Mouse (Mus musculus) heart, embryonic 14.5 days (tissue): Measurements from ENCODE around the gene Tmem237. TPM values are rescaled to one million over a fixed set of nuclear protein-coding genes. Genes with fewer than 3 reads are reported as not detected.

ENCODE experiments used
- ATAC-seq: fragments of 200-750 bp; cut with Nextera tagmentation; 2 replicates; pipeline ENCODE4 v1.8.0; 2017; ENCODE audit warnings: low read depth, moderate TSS enrichment; ENCODE audit not compliant: insufficient number of reproducible peaks, insufficient read depth, low FRiP score
- H3K27ac ChIP-seq, 2 experiments: fragments of 200-500 bp in 1 of 2; fragments of 300-500 bp in 1 of 2; sonication (generic) in 1 of 2; replicated peaks in 1 of 2; 2 replicates each; pipeline ENCODE4 v1.5.1; 2012 to 2014; ENCODE audit warnings: low read depth in 2 of 2, low read length in 2 of 2, control low read depth in 1 of 2, mild to moderate bottlenecking in 1 of 2, mixed read lengths in 1 of 2; ENCODE audit not compliant: control insufficient read depth in 1 of 2, insufficient read depth in 1 of 2
- H3K27me3 ChIP-seq: fragments of 300-500 bp; sonication (generic); 2 replicates; pipeline ENCODE4 v1.6.1; 2014; ENCODE audit warnings: mild to moderate bottlenecking, low read length, control low read depth; ENCODE audit not compliant: control insufficient read depth, insufficient read depth
- H3K36me3 ChIP-seq: fragments of 300-500 bp; sonication (generic); 2 replicates; pipeline ENCODE4 v1.6.1; 2014; ENCODE audit warnings: mild to moderate bottlenecking, control low read depth, low read length, mixed read lengths; ENCODE audit not compliant: control insufficient read depth, insufficient read depth
- H3K4me1 ChIP-seq, 2 experiments: fragments of 200-500 bp in 1 of 2; fragments of 300-500 bp in 1 of 2; sonication (generic) in 1 of 2; 2 replicates each; pipeline ENCODE4 v1.6.1; 2012 to 2014; ENCODE audit warnings: low read length in 2 of 2, control low read depth in 1 of 2, mixed read lengths in 1 of 2; ENCODE audit not compliant: control insufficient read depth in 2 of 2, insufficient read depth in 2 of 2
- H3K4me2 ChIP-seq: fragments of 300-500 bp; sonication (generic); 2 replicates; pipeline ENCODE4 v1.6.1; 2014; ENCODE audit warnings: mild to moderate bottlenecking, low read length
- H3K4me3 ChIP-seq, 2 experiments: fragments of 200-500 bp in 1 of 2; fragments of 300-500 bp in 1 of 2; sonication (generic) in 1 of 2; 2 replicates each; pipeline ENCODE4 v1.5.1; 2012 to 2014; ENCODE audit warnings: low read length in 2 of 2, mild to moderate bottlenecking in 2 of 2, control low read depth in 1 of 2, low read depth in 1 of 2, moderate library complexity in 1 of 2; ENCODE audit not compliant: control insufficient read depth in 1 of 2, insufficient read depth in 1 of 2
- H3K9ac ChIP-seq: fragments of 300-500 bp; sonication (generic); 2 replicates; pipeline ENCODE4 v1.6.1; 2014; ENCODE audit warnings: mild to moderate bottlenecking, low read length
- H3K9me3 ChIP-seq: fragments of 300-500 bp; sonication (generic); 2 replicates; pipeline ENCODE4 v1.6.1; 2016; ENCODE audit warnings: low read length, control low read depth; ENCODE audit not compliant: control insufficient read depth
- WGBS: fragments of 180-500 bp; shearing (Covaris S2); extraction: QIAGEN DNeasy Blood & Tissue Kit; methylation state at CpG from one replicate; pipeline ENCODE4 v1.1.7; 2014; 5-methylcytosine and 5-hydroxymethylcytosine counted together
- polyA plus RNA-seq: library from polyadenylated mRNA; unstranded; fragments of >200 nt; fragmentation: Nextera tagmentation; extraction: Ambion mirVana; gene quantifications from 2 replicates; pipeline ENCODE4 v1.2.1, GENCODE M21; 2014

The Tmem237 gene
- polyA plus RNA-seq, 1 experiment from 2014 or later = 15.9 TPM

DNA sequence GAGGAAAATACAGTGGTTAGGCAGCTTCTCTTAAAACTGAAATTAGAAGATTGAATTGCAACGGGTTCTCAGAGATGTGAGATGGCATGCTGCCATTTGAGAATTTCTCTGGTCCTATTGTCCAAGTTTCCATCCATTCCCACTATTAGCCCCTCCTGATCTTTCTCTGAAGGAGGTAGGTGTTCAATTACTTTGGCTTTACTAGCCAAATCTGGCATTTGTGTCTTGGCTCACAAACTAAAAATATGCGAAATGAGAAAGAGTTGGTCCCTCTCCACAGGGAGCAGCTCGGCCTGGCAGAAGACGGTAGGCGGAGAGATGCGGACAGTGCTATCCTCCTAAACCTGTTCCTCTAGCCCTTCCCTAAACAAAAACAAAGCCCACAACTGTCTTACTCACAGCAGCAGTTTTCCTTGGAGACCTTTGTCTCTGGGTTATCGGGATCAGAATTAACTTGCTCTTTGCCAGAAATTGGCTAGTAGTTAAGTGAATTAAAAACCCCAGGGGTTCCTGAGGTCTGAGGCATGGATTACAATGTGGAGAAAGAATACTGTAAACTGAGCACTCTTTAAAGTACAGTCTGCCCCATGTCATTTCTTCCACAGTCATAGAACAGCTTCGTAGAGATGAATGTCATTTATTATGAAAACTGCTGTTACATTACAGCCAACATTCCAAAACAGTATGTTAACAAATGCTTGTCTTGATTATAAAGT, 42.3 kb upstream of the Tmem237 start:
- no peak overlapping the region for H3K4me3 ChIP-seq
- H3K36me3 ChIP-seq = peaks cover 28% of the 10 kb centered on the region
- 70% methylated on average over 8 of the region's 8 CpGs for WGBS
- no peak overlapping the region for H3K9ac ChIP-seq
- H3K27ac ChIP-seq = no peak overlapping the region
- ATAC-seq = no peak
- no peak overlapping the region for H3K4me2 ChIP-seq
- H3K4me1 ChIP-seq = no peaks in the 10 kb centered on the region
- no peaks in the 10 kb centered on the region for H3K27me3 ChIP-seq
- H3K9me3 ChIP-seq = no peaks in the 10 kb centered on the region

DNA sequence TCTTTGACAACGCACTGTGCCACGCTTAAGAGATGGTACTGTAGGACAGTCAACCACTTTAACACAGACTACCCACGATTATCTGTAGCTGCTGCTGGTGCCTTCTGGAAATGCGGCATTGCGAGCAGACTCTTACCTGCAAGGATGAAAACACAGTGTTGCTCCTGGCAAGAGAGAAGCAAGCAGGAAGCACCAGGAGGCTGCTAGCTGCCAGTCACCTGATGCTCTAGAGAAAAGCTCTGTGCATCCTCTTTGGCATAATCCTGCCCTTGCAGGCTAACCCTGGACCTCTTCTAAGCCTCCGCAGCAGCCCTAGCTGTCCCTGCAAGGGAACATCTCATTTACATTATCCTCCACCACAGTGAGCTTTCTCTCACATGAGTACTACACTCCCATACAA, 41.2 kb upstream of the Tmem237 start:
- Histone ChIP-seq H3K4me3 (no peak overlapping the region), H3K27ac (no peak overlapping the region), H3K9me3 (no peaks in the 10 kb centered on the region), H3K4me2 (no peak overlapping the region), H3K9ac (no peak overlapping the region), H3K36me3 (peaks cover 20% of the 10 kb centered on the region), H3K27me3 (no peaks in the 10 kb centered on the region), H3K4me1 (no peaks in the 10 kb centered on the region)
- no peak for ATAC-seq
- WGBS = 84% methylated on average over 6 of the region's 6 CpGs

DNA sequence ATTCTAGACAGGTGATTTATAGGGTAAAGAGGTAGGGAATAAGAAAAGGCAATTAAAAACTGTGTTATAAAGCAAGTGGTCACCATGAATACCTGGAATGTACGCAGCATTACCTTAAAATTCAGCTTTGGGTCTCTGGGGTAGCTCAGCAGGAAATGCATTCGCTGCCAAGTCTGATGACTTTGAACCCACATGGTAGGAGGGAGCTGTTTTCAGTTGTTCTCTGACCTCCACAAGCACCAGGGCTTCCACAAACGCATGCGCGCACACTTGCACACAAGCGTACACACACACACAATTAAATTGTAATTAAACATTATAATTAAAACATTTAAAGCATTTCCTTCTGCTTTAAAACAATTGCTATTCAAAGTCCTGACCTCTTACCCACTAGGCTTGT, 40.7 kb upstream of the Tmem237 start:
- Histone ChIP-seq H3K4me3 (no peak overlapping the region), H3K27ac (no peak overlapping the region), H3K4me2 (no peak overlapping the region), H3K9ac (no peak overlapping the region), H3K4me1 (no peaks in the 10 kb centered on the region), H3K36me3 (peaks cover 20% of the 10 kb centered on the region), H3K9me3 (no peaks in the 10 kb centered on the region), H3K27me3 (no peaks in the 10 kb centered on the region)
- WGBS = 89% methylated on average over 6 of the region's 6 CpGs
- no peak for ATAC-seq

DNA sequence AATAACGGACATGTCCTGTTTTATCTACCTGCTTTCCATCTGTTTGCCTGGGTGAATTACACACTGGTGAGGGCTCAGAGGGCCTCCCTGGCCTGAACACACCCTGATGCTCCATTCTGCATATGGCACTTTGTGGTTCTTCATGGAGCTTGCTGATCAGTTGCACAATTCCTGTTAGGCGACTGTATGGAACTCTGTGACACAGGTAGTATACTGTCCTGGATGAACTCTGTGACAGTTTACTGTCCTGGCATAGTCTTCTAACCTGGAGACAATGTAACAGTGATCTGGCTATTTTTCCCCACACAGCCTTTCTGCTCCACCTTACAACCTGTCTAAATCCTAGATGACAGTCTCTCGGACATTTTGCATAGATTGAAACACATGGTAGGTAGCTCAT, 38.9 kb upstream of the Tmem237 start:
- ATAC-seq = no peak
- Histone ChIP-seq H3K36me3 (peaks cover 17% of the 10 kb centered on the region), H3K4me2 (no peak overlapping the region), H3K4me1 (no peaks in the 10 kb centered on the region), H3K9ac (no peak overlapping the region), H3K9me3 (no peaks in the 10 kb centered on the region), H3K27ac (no peak overlapping the region), H3K27me3 (no peaks in the 10 kb centered on the region), H3K4me3 (no peak overlapping the region)
- WGBS = 82% methylated on average over 3 of the region's 3 CpGs

DNA sequence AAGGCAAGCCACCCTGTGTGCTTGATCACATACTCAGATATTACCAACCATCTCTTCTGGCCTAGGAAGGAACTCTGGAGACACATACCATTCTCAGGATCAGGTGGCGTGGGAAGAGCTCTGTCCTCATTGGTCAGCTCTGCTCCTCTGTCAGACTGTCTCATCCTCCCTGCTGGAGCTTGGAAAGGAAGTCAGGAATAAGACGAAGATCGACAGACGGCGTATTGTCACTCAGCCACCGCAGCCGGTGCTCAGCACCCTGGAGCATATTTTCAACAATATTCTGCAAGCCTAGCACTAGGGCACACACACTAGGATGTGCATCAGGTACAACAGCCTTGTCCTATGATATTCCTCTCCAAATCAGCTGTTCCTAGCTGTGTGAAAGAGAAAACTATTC, 38.3 kb upstream of the Tmem237 start:
- H3K4me1 ChIP-seq = no peaks in the 10 kb centered on the region
- no peak overlapping the region for H3K9ac ChIP-seq
- no peak overlapping the region for H3K4me2 ChIP-seq
- no peak for ATAC-seq
- H3K36me3 ChIP-seq = peaks cover 11% of the 10 kb centered on the region
- WGBS = 81% methylated on average over 7 of the region's 7 CpGs
- no peaks in the 10 kb centered on the region for H3K9me3 ChIP-seq
- no peak overlapping the region for H3K4me3 ChIP-seq
- no peaks in the 10 kb centered on the region for H3K27me3 ChIP-seq
- no peak overlapping the region for H3K27ac ChIP-seq

GRCm38 (mm10) chr1:59157846-59158245, 37.6 kb upstream of the Tmem237 start:
- no peaks in the 10 kb centered on the region for H3K4me1 ChIP-seq
- H3K4me2 ChIP-seq = no peak overlapping the region
- WGBS = 87% methylated on average over 4 of the region's 4 CpGs
- H3K9me3 ChIP-seq = no peaks in the 10 kb centered on the region
- no peak overlapping the region for H3K4me3 ChIP-seq
- H3K9ac ChIP-seq = no peak overlapping the region
- ATAC-seq = no peak
- no peak overlapping the region for H3K27ac ChIP-seq
- no peaks in the 10 kb centered on the region for H3K27me3 ChIP-seq
- peaks cover 5% of the 10 kb centered on the region for H3K36me3 ChIP-seq

- H3K36me3 ChIP-seq = no peaks in the 10 kb centered on the region
- H3K4me1 ChIP-seq = no peaks in the 10 kb centered on the region
- WGBS = 78% methylated on average over 4 of the region's 4 CpGs
- H3K4me2 ChIP-seq = no peak overlapping the region
- H3K4me3 ChIP-seq = no peak overlapping the region
- no peak overlapping the region for H3K27ac ChIP-seq
- no peaks in the 10 kb centered on the region for H3K27me3 ChIP-seq
- ATAC-seq = no peak
- H3K9ac ChIP-seq = no peak overlapping the region
- no peaks in the 10 kb centered on the region for H3K9me3 ChIP-seq
Observed at GRCm38 (mm10) chr1:59152346-59152745, 32.1 kb upstream of the Tmem237 start.

- WGBS = 74% methylated on average over 5 of the region's 5 CpGs
- Histone ChIP-seq H3K9me3 (no peaks in the 10 kb centered on the region), H3K9ac (no peak overlapping the region), H3K27ac (no peak overlapping the region), H3K4me1 (no peaks in the 10 kb centered on the region), H3K4me3 (no peak overlapping the region), H3K36me3 (no peaks in the 10 kb centered on the region), H3K4me2 (no peak overlapping the region), H3K27me3 (no peaks in the 10 kb centered on the region)
- ATAC-seq = no peak
Observed at GRCm38 (mm10) chr1:59150542-59150941, 30.3 kb upstream of the Tmem237 start.
